Mouse (Mus musculus) liver (tissue): ENCODE data around the gene Rasa2.
"Not testable (repeated sequence)": the region's sequence is repeated elsewhere in the genome, so short reads cannot be mapped to it uniquely, and the experiment has no call there.

ENCODE experiments used
- DNase-seq: peaks from one replicate; pipeline ENCODE4 v3.0.0-alpha.2; 2020; ENCODE audit warnings: mixed read lengths

The Rasa2 gene

GRCm38 (mm10) chr9:96524972-96525506 is 106.4 kb downstream of the Rasa2 start, which contains the start of gene Gm28729:
TSS of gene Gm28729 (minus strand) at chr9:96525264.
- no peak for DNase-seq

- DNase-seq, result no peak
Observed at GRCm38 (mm10) chr9:96523148-96523547, 108.3 kb downstream of the Rasa2 start.

- not testable (repeated sequence) for DNase-seq
Observed at GRCm38 (mm10) chr9:96521574-96521973, 109.8 kb downstream of the Rasa2 start.

GRCm38 (mm10) chr9:96517429-96517828 is 114.0 kb downstream of the Rasa2 start:
- peak; percentile 44 for DNase-seq

GRCm38 (mm10) chr9:96516806-96517205 is 114.6 kb downstream of the Rasa2 start:
- DNase-seq, result no peak

GRCm38 (mm10) chr9:96515737-96516136 is 115.7 kb downstream of the Rasa2 start:
- DNase-seq, result no peak

GRCm38 (mm10) chr9:96514278-96514677 is 117.1 kb downstream of the Rasa2 start:
- peak; percentile 66 for DNase-seq

GRCm38 (mm10) chr9:96506011-96506498 is 125.4 kb downstream of the Rasa2 start:
- DNase-seq, result no peak

- DNase-seq, result no peak
Observed at GRCm38 (mm10) chr9:96505156-96505555, 126.3 kb downstream of the Rasa2 start.

- no peak for DNase-seq
Observed at GRCm38 (mm10) chr9:96504116-96504895, 127.1 kb downstream of the Rasa2 start.

GRCm38 (mm10) chr9:96502856-96503610 is 128.4 kb downstream of the Rasa2 start:
- DNase-seq, result no peak

- no peak for DNase-seq
Observed at GRCm38 (mm10) chr9:96501217-96501616, 130.2 kb downstream of the Rasa2 start.

GRCm38 (mm10) chr9:96493212-96493611 is 138.2 kb downstream of the Rasa2 start:
- no peak for DNase-seq

GRCm38 (mm10) chr9:96491810-96492209 is 139.6 kb downstream of the Rasa2 start:
- DNase-seq, result peak; percentile 51
